Mouse (Mus musculus) testis, postnatal 10 days (tissue): ENCODE data around the gene Frs2.

Source experiments
- DNase-seq: peaks from one replicate; pipeline ENCODE4 v3.0.0; 2021; ENCODE audit warnings: low spot score

The Frs2 gene

GRCm38 (mm10) chr10:117103854-117104598, 44.3 kb downstream of the Frs2 start:
- no peak for DNase-seq

GRCm38 (mm10) chr10:117100175-117100574, 48.2 kb downstream of the Frs2 start:
- no peak for DNase-seq

GRCm38 (mm10) chr10:117097116-117097698, 51.1 kb downstream of the Frs2 start:
- no peak for DNase-seq

GRCm38 (mm10) chr10:117096096-117096495, 52.2 kb downstream of the Frs2 start:
- DNase-seq = no peak

- DNase-seq = no peak
These were observed 53.6 kb downstream of the Frs2 start for GRCm38 (mm10) chr10:117094504-117095329.

- no peak for DNase-seq
These were observed 58.7 kb downstream of the Frs2 start for GRCm38 (mm10) chr10:117089628-117090027.

GRCm38 (mm10) chr10:117081914-117082359, 66.4 kb downstream of the Frs2 start:
- no peak for DNase-seq

GRCm38 (mm10) chr10:117081326-117081725, 67.0 kb downstream of the Frs2 start:
- no peak for DNase-seq

GRCm38 (mm10) chr10:117078284-117078683, 70.0 kb downstream of the Frs2 start:
- DNase-seq = peak; percentile 70

GRCm38 (mm10) chr10:117073176-117073575, 75.2 kb downstream of the Frs2 start:
- no peak for DNase-seq

GRCm38 (mm10) chr10:117072191-117072888, 76.0 kb downstream of the Frs2 start:
- DNase-seq = no peak

GRCm38 (mm10) chr10:117069109-117069508, 79.2 kb downstream of the Frs2 start:
- DNase-seq = no peak

- no peak for DNase-seq
These were observed 84.3 kb downstream of the Frs2 start for GRCm38 (mm10) chr10:117064076-117064475.

GRCm38 (mm10) chr10:117063254-117064021, 84.9 kb downstream of the Frs2 start, which contains the start of gene Cct2:
Gene Cct2 (minus strand): TSS chr10:117063814.
- DNase-seq = peak; percentile 96

GRCm38 (mm10) chr10:117062894-117063253, 85.5 kb downstream of the Frs2 start:
- no peak for DNase-seq

- no peak for DNase-seq
These were observed 92.7 kb downstream of the Frs2 start for GRCm38 (mm10) chr10:117055668-117056067.

GRCm38 (mm10) chr10:117049961-117050597, 98.3 kb downstream of the Frs2 start:
- DNase-seq = no peak

GRCm38 (mm10) chr10:117049253-117049652, 99.1 kb downstream of the Frs2 start:
- DNase-seq = no peak

GRCm38 (mm10) chr10:117045175-117046056, 102.9 kb downstream of the Frs2 start, which contains the start of gene Lrrc10:
Gene Lrrc10 (plus strand): TSS chr10:117045341.
- DNase-seq = no peak
